ENCODE assay signal across 31 mouse cellular contexts in the genomic region with DNA sequence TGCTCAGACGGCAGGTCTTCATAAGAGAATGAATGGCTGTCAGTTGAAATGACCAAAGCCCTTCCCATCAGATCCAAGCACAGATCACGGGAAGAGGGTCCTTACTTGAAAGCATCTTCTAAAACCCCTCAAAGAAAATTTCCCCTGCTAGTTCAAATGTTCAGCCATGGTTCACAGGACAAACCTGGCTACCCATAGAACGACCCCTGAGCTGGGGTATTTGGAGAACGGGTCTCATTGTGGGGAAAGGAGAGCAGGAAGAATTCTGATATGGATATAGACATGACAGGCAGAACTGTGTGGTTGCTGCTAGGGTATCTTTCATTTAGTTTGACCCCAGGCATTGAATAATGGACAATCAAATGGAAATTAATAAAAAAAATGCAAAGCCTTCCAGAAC.
"Had no signal": no experiment of that assay in that cellular context is flagged by ENCODE, and none has a peak within 500 bp of the region (broad histone marks: within the 10 kb centered on the region; RNA-seq: fewer than 3 reads in every experiment).

No protein-coding gene starts in this region.

- H3K27me3 ChIP-seq: limb, embryonic 13.5 days; liver, embryonic 12.5 days; liver, embryonic 13.5 days; liver, embryonic 15.5 days; lung, embryonic 15.5 days; megakaryocyte, embryonic 14.5 days; midbrain, embryonic 12.5 days; midbrain, embryonic 13.5 days; midbrain, embryonic 15.5 days; neural tube, embryonic 12.5 days; neural tube, embryonic 13.5 days had no signal

- H3K4me1 ChIP-seq: limb, embryonic 10.5 days; limb, embryonic 12.5 days; limb, embryonic 13.5 days; limb, embryonic 15.5 days; lung, embryonic 15.5 days; midbrain, embryonic 10.5 days; midbrain, embryonic 12.5 days; midbrain, embryonic 13.5 days; midbrain, embryonic 15.5 days; neural tube, embryonic 12.5 days; neural tube, embryonic 13.5 days had no signal

- H3K27ac ChIP-seq: limb, embryonic 10.5 days; limb, embryonic 12.5 days; limb, embryonic 13.5 days; limb, embryonic 15.5 days; liver, embryonic 15.5 days; lung, embryonic 15.5 days; macrophage; midbrain, embryonic 10.5 days; midbrain, embryonic 12.5 days; midbrain, embryonic 13.5 days; midbrain, embryonic 15.5 days; neural tube, embryonic 12.5 days; neural tube, embryonic 13.5 days had no signal

- H3K9me3 ChIP-seq: limb, embryonic 10.5 days; limb, embryonic 12.5 days; limb, embryonic 13.5 days; limb, embryonic 15.5 days; liver, embryonic 12.5 days; liver, embryonic 13.5 days; liver, embryonic 15.5 days; lung, embryonic 15.5 days; midbrain, embryonic 10.5 days; midbrain, embryonic 12.5 days; midbrain, embryonic 13.5 days; midbrain, embryonic 15.5 days; neural tube, embryonic 12.5 days; neural tube, embryonic 13.5 days had no signal

- H3K9ac ChIP-seq: limb, embryonic 12.5 days; limb, embryonic 13.5 days; limb, embryonic 15.5 days; liver, embryonic 14.5 days; liver, embryonic 15.5 days; liver, postnatal 0 days; lung, embryonic 14.5 days; lung, embryonic 15.5 days; midbrain, embryonic 12.5 days; midbrain, embryonic 13.5 days; midbrain, embryonic 15.5 days; neural tube, embryonic 12.5 days; neural tube, embryonic 13.5 days had no signal

- H3K36me3 ChIP-seq: limb, embryonic 10.5 days; limb, embryonic 12.5 days; limb, embryonic 13.5 days; limb, embryonic 15.5 days; liver, embryonic 12.5 days; liver, embryonic 13.5 days; liver, embryonic 15.5 days; lung, embryonic 15.5 days; midbrain, embryonic 10.5 days; midbrain, embryonic 12.5 days; midbrain, embryonic 13.5 days; midbrain, embryonic 15.5 days; neural tube, embryonic 12.5 days; neural tube, embryonic 13.5 days had no signal

- ATAC-seq: liver, embryonic 12.5 days; liver, postnatal 0 days; lung, postnatal 0 days; midbrain, embryonic 13.5 days; midbrain, embryonic 15.5 days; midbrain, embryonic 16.5 days had no signal

- DNase-seq: left cerebral cortex, postnatal 4 days; liver; liver, embryonic 13.5 days; liver, postnatal 0 days; lung, adult 18-20 months; lung, adult 2 months; lung, embryonic 14.5 days; lung, postnatal 10 days; lung, postnatal 14 days; lung, postnatal 36 days; lung, postnatal 4 days had no signal

- H3K4me3 ChIP-seq: limb, embryonic 10.5 days; limb, embryonic 12.5 days; limb, embryonic 13.5 days; limb, embryonic 15.5 days; liver, embryonic 12.5 days; liver, embryonic 13.5 days; liver, embryonic 15.5 days; lung, embryonic 15.5 days; megakaryocyte, embryonic 14.5 days; midbrain, embryonic 10.5 days; midbrain, embryonic 12.5 days; midbrain, embryonic 13.5 days; midbrain, embryonic 15.5 days; myocyte; neural tube, embryonic 12.5 days; neural tube, embryonic 13.5 days had no signal

- H3K4me2 ChIP-seq: limb, embryonic 12.5 days; limb, embryonic 13.5 days; limb, embryonic 15.5 days; liver, embryonic 11.5 days; liver, embryonic 12.5 days; liver, embryonic 13.5 days; liver, embryonic 15.5 days; lung, embryonic 14.5 days; lung, embryonic 15.5 days; midbrain, embryonic 12.5 days; midbrain, embryonic 13.5 days; midbrain, embryonic 15.5 days; neural tube, embryonic 12.5 days; neural tube, embryonic 13.5 days had no signal
